Mouse (Mus musculus) hindbrain, embryonic 13.5 days (tissue): ENCODE results near the gene Fli1. TPM values are rescaled to one million over a fixed set of nuclear protein-coding genes. Genes with fewer than 3 reads are reported as not detected.

Experiments
- ATAC-seq: fragments of 200-750 bp; cut with Nextera tagmentation; 2 replicates; pipeline ENCODE4 v1.8.0; 2017; ENCODE audit warnings: moderate TSS enrichment; ENCODE audit not compliant: low FRiP score
- H3K27ac ChIP-seq: fragments of 300-500 bp; sonication (generic); 2 replicates; pipeline ENCODE4 v1.5.1; 2015; ENCODE audit warnings: inconsistent platforms, mild to moderate bottlenecking, moderate library complexity
- H3K27me3 ChIP-seq: fragments of 300-500 bp; sonication (generic); 2 replicates; pipeline ENCODE4 v1.6.1; 2015; ENCODE audit warnings: mild to moderate bottlenecking, inconsistent platforms
- H3K36me3 ChIP-seq: fragments of 300-500 bp; sonication (generic); 2 replicates; pipeline ENCODE4 v1.6.1; 2015; ENCODE audit warnings: mild to moderate bottlenecking, inconsistent platforms
- H3K4me1 ChIP-seq: fragments of 300-500 bp; sonication (generic); replicated peaks from 2 replicates; pipeline ENCODE4 v1.6.1; 2015; ENCODE audit warnings: inconsistent platforms
- H3K4me2 ChIP-seq: fragments of 300-500 bp; sonication (generic); 2 replicates; pipeline ENCODE4 v1.6.1; 2015; ENCODE audit warnings: inconsistent platforms, mild to moderate bottlenecking, moderate library complexity
- H3K4me3 ChIP-seq: fragments of 300-500 bp; sonication (generic); 2 replicates; pipeline ENCODE4 v1.5.1; 2015; ENCODE audit warnings: mild to moderate bottlenecking, inconsistent platforms
- H3K9ac ChIP-seq: fragments of 300-500 bp; sonication (generic); 2 replicates; pipeline ENCODE4 v1.6.1; 2015; ENCODE audit warnings: mild to moderate bottlenecking, inconsistent platforms
- H3K9me3 ChIP-seq: fragments of 300-500 bp; sonication (generic); 2 replicates; pipeline ENCODE4 v1.6.1; 2016; ENCODE audit warnings: inconsistent platforms
- WGBS: fragments of 180-500 bp; shearing (Covaris S2); methylation state at CpG from one replicate; pipeline ENCODE4 v1.1.7; 2015; 5-methylcytosine and 5-hydroxymethylcytosine counted together
- polyA plus RNA-seq: library from polyadenylated mRNA; unstranded; fragments of >200 nt; fragmentation: Nextera tagmentation; extraction: Ambion mirVana; gene quantifications from 2 replicates; pipeline ENCODE4 v1.2.1, GENCODE M21; 2015

Gene Fli1
- polyA plus RNA-seq, 1 experiment from 2014 or later, result 9.3 TPM

- peaks cover 8% of the 10 kb centered on the region; the same call in 1 of the 2 replicates for H3K27me3 ChIP-seq
- no peak for ATAC-seq
Measured at GRCm38 (mm10) chr9:32567603-32568002, 24.9 kb upstream of the Fli1 start.

DNA sequence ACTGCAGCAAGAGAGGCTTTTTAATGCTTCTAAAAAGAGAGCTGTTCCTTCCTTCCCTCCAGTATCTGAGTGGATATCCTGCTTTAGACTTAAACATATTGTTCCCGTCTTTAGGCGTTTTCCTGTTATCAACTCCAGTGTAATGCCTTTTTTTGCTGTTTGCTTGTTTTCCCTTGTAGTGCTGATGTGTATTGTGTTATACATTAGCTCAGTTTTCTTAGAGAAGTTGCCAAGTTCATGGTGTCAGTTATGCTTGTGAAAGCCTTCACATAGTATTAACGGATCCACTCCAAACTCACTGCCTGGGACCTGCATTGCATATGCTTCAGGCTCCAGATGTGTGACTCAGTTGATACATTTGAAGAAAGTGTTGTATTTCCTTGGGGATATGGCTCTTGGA is 22.6 kb upstream of the Fli1 start:
- Histone ChIP-seq H3K9me3 (no peaks in the 10 kb centered on the region), H3K4me1 (no peaks in the 10 kb centered on the region), H3K9ac (no peak overlapping the region), H3K27ac (no peak overlapping the region), H3K36me3 (no peaks in the 10 kb centered on the region), H3K4me2 (no peak overlapping the region), H3K27me3 (peaks cover 8% of the 10 kb centered on the region), H3K4me3 (no peak overlapping the region)
- WGBS, result 87% methylated on average over 3 of the region's 3 CpGs
- ATAC-seq, result no peak

More at GRCm38 (mm10) chr9:32567603-32568002, 24.9 kb upstream of the Fli1 start:
- Histone ChIP-seq H3K4me3 (no peak overlapping the region), H3K9ac (no peak overlapping the region), H3K36me3 (no peaks in the 10 kb centered on the region), H3K27ac (no peak overlapping the region), H3K9me3 (no peaks in the 10 kb centered on the region), H3K4me1 (no peaks in the 10 kb centered on the region), H3K4me2 (no peak overlapping the region)
- 76% methylated on average over 7 of the region's 7 CpGs for whole genome bisulfite sequencing

DNA sequence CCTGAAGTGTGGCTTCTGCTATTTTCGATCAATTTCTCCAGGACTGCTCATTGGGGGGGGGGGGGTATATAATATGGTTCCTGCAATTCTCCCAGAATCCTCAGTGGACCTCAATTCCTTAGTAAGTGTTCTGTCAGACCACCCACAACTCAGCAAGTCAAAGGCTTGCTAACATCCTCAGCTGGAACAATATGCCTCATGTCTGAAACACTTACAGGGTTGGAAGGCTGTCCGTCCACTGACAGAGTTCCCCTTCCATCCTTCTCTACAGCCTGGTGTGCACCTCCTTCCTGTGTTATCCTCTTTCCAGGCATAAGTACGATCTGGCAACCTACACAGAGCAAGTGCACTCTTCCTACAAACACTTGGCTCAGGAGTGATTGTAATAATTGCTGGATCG is 20.2 kb upstream of the Fli1 start:
- Histone ChIP-seq H3K27me3 (peaks cover 8% of the 10 kb centered on the region), H3K9me3 (no peaks in the 10 kb centered on the region), H3K9ac (no peak overlapping the region), H3K36me3 (no peaks in the 10 kb centered on the region), H3K4me2 (no peak overlapping the region), H3K4me1 (no peaks in the 10 kb centered on the region), H3K4me3 (no peak overlapping the region), H3K27ac (no peak overlapping the region)
- no peak for ATAC-seq
- 80% methylated on average over 4 of the region's 4 CpGs for WGBS

DNA sequence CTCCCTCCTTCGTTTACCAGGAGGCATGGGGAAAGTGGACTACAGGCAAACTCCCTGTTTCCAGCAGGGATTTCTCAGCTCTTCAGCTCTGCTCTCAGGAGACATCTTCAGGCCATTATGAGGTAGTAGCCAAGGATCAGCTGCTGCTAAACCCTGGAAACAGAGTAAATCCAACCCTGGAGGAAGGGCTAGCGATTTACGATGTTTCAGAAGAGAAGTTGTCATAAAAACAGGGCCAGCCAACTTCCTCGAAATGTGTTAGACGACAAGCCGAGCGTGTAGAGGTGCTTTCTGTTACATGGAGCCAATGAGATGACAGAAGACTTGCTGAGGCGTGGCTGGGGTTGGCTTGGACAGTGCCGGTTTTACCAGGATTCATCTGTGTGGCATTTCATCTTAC is 19.7 kb upstream of the Fli1 start:
- no peaks in the 10 kb centered on the region for H3K36me3 ChIP-seq
- no peak overlapping the region for H3K4me2 ChIP-seq
- H3K9ac ChIP-seq, result no peak overlapping the region
- no peak overlapping the region for H3K27ac ChIP-seq
- no peak overlapping the region for H3K4me3 ChIP-seq
- WGBS, result 62% methylated on average over 9 of the region's 9 CpGs
- no peaks in the 10 kb centered on the region for H3K4me1 ChIP-seq
- no peaks in the 10 kb centered on the region for H3K9me3 ChIP-seq
- ATAC-seq, result no peak
- H3K27me3 ChIP-seq, result peaks cover 8% of the 10 kb centered on the region

DNA sequence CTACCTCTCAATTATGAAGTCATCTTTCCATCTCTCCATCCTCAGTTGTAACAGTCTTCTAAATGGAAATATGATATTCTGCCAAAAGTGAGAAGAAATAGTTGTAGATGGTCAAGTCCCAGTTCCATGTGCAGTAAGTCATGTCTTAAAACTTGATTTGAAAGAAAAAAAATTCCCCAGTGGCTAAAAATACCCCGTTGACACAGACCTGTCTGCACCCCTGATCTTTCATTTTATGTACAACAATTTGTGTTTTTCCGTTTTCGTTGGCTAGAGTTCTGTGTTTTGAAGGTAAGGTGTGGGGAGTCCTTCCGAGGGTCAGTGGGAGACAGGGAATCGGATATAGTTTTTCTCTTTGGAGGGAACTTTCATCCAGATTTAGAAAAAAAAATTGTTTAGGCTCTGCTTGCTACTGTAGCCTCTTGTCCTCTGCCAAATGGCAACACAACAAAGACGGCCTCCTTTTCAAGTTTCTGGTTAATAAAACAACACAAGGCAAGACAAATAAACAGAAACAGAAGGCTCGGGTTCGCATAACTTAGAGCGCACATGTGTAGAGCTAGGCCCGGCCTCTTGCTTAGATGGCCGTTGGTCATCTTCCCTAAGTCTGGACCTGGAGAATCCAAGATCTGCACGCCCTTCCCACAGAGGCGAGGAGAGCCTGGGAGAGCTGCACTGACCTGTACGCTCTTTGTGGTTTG is 18.7 kb upstream of the Fli1 start:
- no peaks in the 10 kb centered on the region for H3K9me3 ChIP-seq
- no peaks in the 10 kb centered on the region for H3K4me1 ChIP-seq
- H3K27ac ChIP-seq, result no peak overlapping the region
- no peak for ATAC-seq
- no peak overlapping the region for H3K4me2 ChIP-seq
- 80% methylated on average over 14 of the region's 14 CpGs for WGBS
- H3K27me3 ChIP-seq, result peaks cover 8% of the 10 kb centered on the region
- H3K4me3 ChIP-seq, result no peak overlapping the region
- no peaks in the 10 kb centered on the region for H3K36me3 ChIP-seq
- no peak overlapping the region for H3K9ac ChIP-seq

GRCm38 (mm10) chr9:32559859-32560258 is 17.2 kb upstream of the Fli1 start:
- Histone ChIP-seq H3K4me3 (no peak overlapping the region), H3K4me1 (no peaks in the 10 kb centered on the region), H3K4me2 (no peak overlapping the region), H3K27me3 (peaks cover 8% of the 10 kb centered on the region), H3K9ac (no peak overlapping the region), H3K27ac (no peak overlapping the region), H3K36me3 (no peaks in the 10 kb centered on the region), H3K9me3 (no peaks in the 10 kb centered on the region)
- 57% methylated on average over 8 of the region's 8 CpGs for WGBS
- ATAC-seq, result no peak

- Histone ChIP-seq H3K4me2 (no peak overlapping the region), H3K36me3 (no peaks in the 10 kb centered on the region), H3K4me1 (no peaks in the 10 kb centered on the region), H3K27ac (no peak overlapping the region), H3K9ac (no peak overlapping the region), H3K4me3 (no peak overlapping the region), H3K27me3 (peaks cover 7% of the 10 kb centered on the region), H3K9me3 (no peaks in the 10 kb centered on the region)
- no peak for ATAC-seq
Measured at GRCm38 (mm10) chr9:32559454-32559853, 16.8 kb upstream of the Fli1 start.

DNA sequence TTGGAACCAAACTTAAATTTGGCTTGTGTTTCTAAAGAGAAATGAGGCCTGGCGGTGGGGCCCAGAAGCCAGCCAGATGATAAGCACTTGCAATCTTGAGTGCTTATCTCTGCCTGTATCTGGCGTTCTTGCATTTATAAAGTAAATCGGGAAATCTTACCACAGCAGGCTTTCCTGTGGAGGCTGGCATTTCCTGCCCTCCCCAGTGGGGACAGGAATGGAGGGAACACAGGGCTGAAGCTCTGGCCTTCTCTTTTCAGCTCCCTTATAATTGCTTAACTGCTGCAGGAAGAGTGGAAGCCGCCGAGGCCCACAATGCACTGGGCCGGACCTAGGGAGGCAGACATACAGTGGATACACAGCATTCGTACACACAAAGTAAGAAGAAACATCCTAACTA is 13.7 kb upstream of the Fli1 start:
- Histone ChIP-seq H3K9me3 (no peaks in the 10 kb centered on the region), H3K27ac (no peak overlapping the region), H3K4me3 (no peak overlapping the region), H3K36me3 (no peaks in the 10 kb centered on the region), H3K9ac (no peak overlapping the region), H3K4me1 (no peaks in the 10 kb centered on the region), H3K27me3 (peaks cover 10% of the 10 kb centered on the region), H3K4me2 (no peak overlapping the region)
- WGBS, result 79% methylated on average over 7 of the region's 7 CpGs
- ATAC-seq, result no peak

DNA sequence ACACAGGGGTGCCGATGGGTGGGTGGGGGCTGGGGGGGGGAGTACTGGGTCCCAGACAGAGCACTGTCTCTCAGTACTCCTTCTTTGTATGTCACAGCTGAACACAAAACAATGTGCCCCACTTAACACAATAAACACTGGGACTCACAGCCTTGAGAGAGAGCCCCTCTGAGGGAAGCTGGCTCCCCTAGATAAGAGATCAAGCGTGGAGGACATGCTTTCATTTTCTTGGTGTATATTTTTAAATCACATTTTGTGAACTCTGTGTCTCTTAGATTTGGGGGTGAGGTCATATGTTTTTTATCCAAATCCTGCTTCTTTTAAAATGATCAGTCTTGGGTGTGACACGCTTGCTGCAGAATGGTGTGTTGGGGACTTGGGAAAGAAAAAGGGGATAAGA is 12.6 kb upstream of the Fli1 start:
- H3K36me3 ChIP-seq, result no peaks in the 10 kb centered on the region
- H3K27ac ChIP-seq, result no peak overlapping the region
- peaks cover 5% of the 10 kb centered on the region for H3K4me1 ChIP-seq
- H3K9ac ChIP-seq, result no peak overlapping the region
- ATAC-seq, result no peak
- H3K9me3 ChIP-seq, result no peaks in the 10 kb centered on the region
- peaks cover 17% of the 10 kb centered on the region for H3K27me3 ChIP-seq
- no peak overlapping the region for H3K4me2 ChIP-seq
- no peak overlapping the region for H3K4me3 ChIP-seq
- 89% methylated on average over 3 of the region's 3 CpGs for WGBS

DNA sequence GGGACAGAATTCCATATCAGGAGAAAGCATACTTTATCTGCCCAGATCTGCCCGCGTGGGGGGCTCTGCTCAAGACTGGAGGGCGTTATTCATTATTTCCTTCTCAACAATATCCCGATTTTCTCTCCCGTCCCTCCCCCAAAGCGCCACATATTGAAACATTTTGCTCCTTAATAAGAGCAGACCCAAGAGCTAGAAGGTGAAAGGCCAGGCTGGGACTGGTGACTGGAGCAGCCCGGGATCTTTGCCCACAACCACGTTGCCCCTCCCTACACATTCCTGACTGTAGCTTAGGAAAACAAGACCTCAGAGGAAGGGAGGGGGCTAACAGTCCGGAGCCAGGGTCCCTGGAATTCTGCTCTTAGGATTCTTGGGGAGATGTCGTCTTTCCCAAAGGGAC is 7.9 kb upstream of the Fli1 start:
- H3K27me3 ChIP-seq, result peaks cover 64% of the 10 kb centered on the region
- no peak overlapping the region for H3K27ac ChIP-seq
- no peak for ATAC-seq
- no peak overlapping the region for H3K9ac ChIP-seq
- 2% methylated on average over 10 of the region's 10 CpGs for WGBS
- H3K4me1 ChIP-seq, result peaks cover 9% of the 10 kb centered on the region
- no peaks in the 10 kb centered on the region for H3K9me3 ChIP-seq
- no peaks in the 10 kb centered on the region for H3K36me3 ChIP-seq
- no peak overlapping the region for H3K4me3 ChIP-seq
- no peak overlapping the region for H3K4me2 ChIP-seq

DNA sequence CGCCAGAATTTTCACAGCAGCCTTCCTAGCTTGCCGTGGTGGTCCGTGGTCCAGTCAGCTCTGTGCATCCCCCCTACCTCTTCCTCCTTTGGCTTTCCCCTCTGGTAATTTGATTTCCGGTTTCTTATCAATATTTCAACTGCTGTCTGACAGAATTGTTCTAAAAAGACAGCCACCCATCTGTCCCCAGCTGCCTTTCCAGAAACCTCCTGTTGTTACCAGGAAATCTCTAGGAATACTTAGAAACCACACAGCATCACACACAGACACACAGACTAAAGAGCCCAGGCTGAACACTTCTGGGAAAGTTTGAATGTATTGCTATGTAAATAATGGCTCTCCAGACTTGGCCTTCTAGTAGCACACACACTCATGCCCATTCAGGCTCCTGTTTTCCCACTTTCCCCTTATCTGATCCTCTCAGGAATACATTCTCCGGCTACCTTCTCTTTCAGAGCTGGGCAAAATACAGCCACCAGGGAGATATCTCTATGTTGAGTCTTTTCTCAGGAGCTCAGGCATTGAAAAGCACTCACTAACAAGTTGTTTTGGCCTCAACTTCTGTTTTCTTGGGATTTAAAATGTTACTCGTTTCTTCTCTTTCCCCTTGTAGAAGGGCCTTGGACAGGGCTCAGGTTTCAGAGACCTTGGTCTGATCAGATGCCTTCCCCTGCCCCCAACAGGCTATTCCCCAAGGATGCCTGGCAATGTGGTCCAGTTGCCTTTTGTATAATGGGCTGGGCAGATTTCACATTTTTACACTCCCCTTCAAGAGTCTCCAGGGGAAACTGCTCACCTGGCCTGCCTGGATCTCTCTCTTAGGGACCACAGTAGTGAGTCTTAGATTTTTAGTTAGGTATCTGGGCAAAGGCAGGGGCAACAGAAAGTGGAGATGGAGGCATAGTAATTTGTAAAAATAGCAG is 7.1 kb upstream of the Fli1 start:
- 13% methylated on average over 6 of the region's 6 CpGs for WGBS
- no peak overlapping the region for H3K27ac ChIP-seq

GRCm38 (mm10) chr9:32546731-32547130 is 4.1 kb upstream of the Fli1 start:
- no peak for ATAC-seq
- no peaks in the 10 kb centered on the region for H3K36me3 ChIP-seq
- H3K9ac ChIP-seq, result no peak overlapping the region
- no peak overlapping the region for H3K4me2 ChIP-seq
- H3K27me3 ChIP-seq, result peaks cover 93% of the 10 kb centered on the region
- peaks cover 34% of the 10 kb centered on the region for H3K4me1 ChIP-seq
- WGBS, result 10% methylated on average over 2 of the region's 2 CpGs
- H3K4me3 ChIP-seq, result no peak overlapping the region
- no peak overlapping the region for H3K27ac ChIP-seq
- no peaks in the 10 kb centered on the region for H3K9me3 ChIP-seq

More for the DNA sequence above, 7.1 kb upstream of the Fli1 start:
- ATAC-seq, result no peak
- no peak overlapping the region for H3K4me2 ChIP-seq
- H3K9ac ChIP-seq, result no peak overlapping the region
- no peak overlapping the region for H3K4me3 ChIP-seq
- peaks cover 72% of the 10 kb centered on the region for H3K27me3 ChIP-seq
- no peaks in the 10 kb centered on the region for H3K36me3 ChIP-seq
- H3K4me1 ChIP-seq, result peaks cover 18% of the 10 kb centered on the region
- H3K9me3 ChIP-seq, result no peaks in the 10 kb centered on the region
